Mouse (Mus musculus) heart, adult 2 months (tissue): ENCODE measurements around the gene Usp43.

Source experiments
- CTCF ChIP-seq: fragments of 200-600 bp; IDR thresholded peaks from 2 replicates; pipeline ENCODE4 v1.8.1; 2022; ENCODE audit warnings: antibody characterized with exemption, mild to moderate bottlenecking, moderate library complexity
- EP300 ChIP-seq: fragments of 200-500 bp; IDR thresholded peaks from 2 replicates; pipeline ENCODE4 v1.6.1; 2011; ENCODE audit warnings: low read depth, low read length, control low read depth; ENCODE audit not compliant: insufficient read depth
- POLR2A ChIP-seq: fragments of 200-500 bp; IDR thresholded peaks from 2 replicates; pipeline ENCODE4 v1.6.1; 2011; ENCODE audit warnings: mild to moderate bottlenecking, low read depth, low read length, control low read depth; ENCODE audit not compliant: insufficient read depth

DNA sequence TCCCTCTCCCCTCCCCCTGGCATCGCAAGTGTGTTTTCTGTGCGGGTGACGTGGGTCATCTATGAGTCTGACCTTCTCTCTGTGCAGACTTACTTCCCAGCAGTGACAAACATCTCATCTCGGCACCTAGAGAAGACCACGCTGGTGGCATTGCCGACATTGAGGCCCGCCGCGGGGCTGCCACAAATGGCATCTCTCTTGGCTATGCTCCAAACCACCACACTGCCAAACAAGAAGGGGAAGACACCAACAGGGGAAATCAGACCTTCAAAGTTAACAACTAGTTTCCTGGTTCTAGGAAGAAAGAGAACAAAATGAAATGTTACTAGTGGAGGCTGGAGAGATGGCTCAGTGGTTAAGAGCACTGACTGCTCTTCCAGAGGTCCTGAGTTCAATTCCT lies 27.5 kb upstream of the Usp43 start:
- TF ChIP-seq POLR2A (no peak), CTCF (no peak), EP300 (no peak)
